Mouse (Mus musculus): ENCODE data around the gene Gabpb1. TPM values are rescaled to one million over a fixed set of nuclear protein-coding genes. Genes with fewer than 3 reads are reported as not detected.
A peak's percentile ranks its signal among the peaks of the same experiment; 100 is the strongest.

Gabpb1 gene
- 39.1 and 47.4 TPM in 2 replicates for polyA plus RNA-seq (2014; fragmentation: Nextera tagmentation; extraction: Ambion mirVana)

DNA sequence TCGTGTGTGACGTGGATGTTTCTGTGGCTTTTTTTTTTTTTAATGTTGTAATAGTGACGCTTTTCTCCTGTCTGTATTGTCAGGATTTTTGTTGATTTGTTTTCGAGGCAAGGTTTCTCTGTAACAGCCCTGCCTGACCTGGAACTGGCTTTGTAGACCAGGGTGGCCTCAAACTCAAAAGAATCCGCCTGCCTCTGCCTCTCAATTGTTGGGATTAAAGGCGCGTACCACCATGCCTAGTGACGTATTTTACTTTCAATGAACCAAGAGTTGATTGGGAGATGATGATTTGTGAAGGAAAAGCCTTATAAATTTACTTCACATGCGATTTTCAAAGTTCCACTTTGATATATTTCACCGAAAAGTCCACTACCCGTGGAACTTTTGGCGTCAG is at the start of gene Gabpb1:
Gabpb1 (minus strand) TSS at position 216 of the 394 bp plus-strand sequence.
- Histone ChIP-seq H3K4me3 (ENCODE audit: low read depth, low read length) (peak within 1 kb of the TSS; percentile 90), H3K27me3 (ENCODE audit: control insufficient read depth, insufficient read depth, low read length) (no peaks in the 10 kb centered on the region; the same call in 1 of the 2 replicates), H3K4me1 (ENCODE audit: control insufficient read depth, insufficient read depth, low read length) (peaks cover 32% of the 10 kb centered on the region), H3K9ac (replicated peaks; ENCODE audit: low read depth, low read length) (peak within 1 kb of the TSS; percentile 98), H3K27ac (ENCODE audit: low read depth, low read length) (peak within 1 kb of the TSS; percentile 100), H3K4me2 (ENCODE audit: low read depth, low read length) (peak within 1 kb of the TSS; percentile 86), H3K36me3 (ENCODE audit: control insufficient read depth, insufficient read depth, low read length) (no peaks in the 10 kb centered on the region), H3K9me3 (ENCODE audit: control insufficient read depth, low read length) (no peaks in the 10 kb centered on the region)
- WGBS, result 25% methylated on average over 12 of the region's 12 CpGs
- no peak for ATAC-seq (ENCODE audit: low read depth)

DNA sequence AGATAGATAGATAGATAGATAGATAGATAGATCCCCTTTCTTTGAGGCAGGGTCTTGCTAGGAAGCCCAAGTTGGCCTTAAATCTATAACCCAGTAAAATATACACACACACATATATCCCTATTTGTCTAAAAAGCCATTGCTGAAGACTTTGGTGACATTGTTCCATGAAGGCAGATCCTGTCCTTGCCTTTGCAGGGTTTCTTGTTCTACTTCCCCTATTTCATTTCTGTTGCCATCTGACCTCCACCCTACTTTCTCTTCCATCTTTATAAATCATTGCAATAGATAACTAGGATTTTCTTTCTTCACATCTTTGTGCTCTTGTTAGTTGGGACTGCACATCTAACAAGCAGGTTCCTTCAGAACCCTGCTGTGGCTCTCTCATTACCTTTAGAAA is 36.8 kb upstream of the Gabpb1 start:
- Histone ChIP-seq H3K4me2 (ENCODE audit: low read depth, low read length) (no peak overlapping the region), H3K9ac (replicated peaks; ENCODE audit: low read depth, low read length) (no peak overlapping the region), H3K36me3 (ENCODE audit: control insufficient read depth, insufficient read depth, low read length) (no peaks in the 10 kb centered on the region), H3K27ac (ENCODE audit: low read depth, low read length) (no peak overlapping the region), H3K9me3 (ENCODE audit: control insufficient read depth, low read length) (no peaks in the 10 kb centered on the region), H3K4me3 (ENCODE audit: low read depth, low read length) (no peak overlapping the region), H3K27me3 (ENCODE audit: control insufficient read depth, insufficient read depth, low read length) (no peaks in the 10 kb centered on the region), H3K4me1 (ENCODE audit: control insufficient read depth, insufficient read depth, low read length) (peaks cover 7% of the 10 kb centered on the region)
- no peak for ATAC-seq (ENCODE audit: low read depth)

DNA sequence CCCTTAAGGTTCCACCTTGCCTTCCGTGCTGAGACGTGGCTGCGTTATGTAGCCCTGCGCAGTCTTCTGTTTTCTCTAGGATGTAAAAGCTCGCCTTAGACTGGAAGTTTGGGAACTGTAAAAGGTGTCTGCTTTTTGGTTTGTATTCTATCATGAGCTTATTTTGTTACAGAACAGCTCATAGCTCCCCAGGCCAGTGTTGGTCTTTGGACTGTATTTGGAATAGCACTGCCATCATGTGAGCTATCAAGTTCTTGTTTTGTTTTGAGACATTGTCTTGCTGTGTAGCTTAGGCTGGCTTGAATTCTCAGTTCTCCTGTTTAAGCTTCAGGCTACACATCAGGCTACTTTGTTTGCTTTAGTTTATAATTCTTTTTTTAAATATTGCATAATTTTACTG is 36.4 kb upstream of the Gabpb1 start:
- no peaks in the 10 kb centered on the region for H3K36me3 ChIP-seq (ENCODE audit: control insufficient read depth, insufficient read depth, low read length)
- no peaks in the 10 kb centered on the region for H3K9me3 ChIP-seq (ENCODE audit: control insufficient read depth, low read length)
- no peak for ATAC-seq (ENCODE audit: low read depth)
- H3K9ac ChIP-seq (replicated peaks; ENCODE audit: low read depth, low read length), result no peak overlapping the region
- H3K4me3 ChIP-seq (ENCODE audit: low read depth, low read length), result no peak overlapping the region
- H3K4me1 ChIP-seq (ENCODE audit: control insufficient read depth, insufficient read depth, low read length), result peaks cover 9% of the 10 kb centered on the region
- H3K27me3 ChIP-seq (ENCODE audit: control insufficient read depth, insufficient read depth, low read length), result no peaks in the 10 kb centered on the region
- WGBS, result 96% methylated on average over 5 of the region's 5 CpGs
- no peak overlapping the region for H3K4me2 ChIP-seq (ENCODE audit: low read depth, low read length)
- H3K27ac ChIP-seq (ENCODE audit: low read depth, low read length), result no peak overlapping the region

DNA sequence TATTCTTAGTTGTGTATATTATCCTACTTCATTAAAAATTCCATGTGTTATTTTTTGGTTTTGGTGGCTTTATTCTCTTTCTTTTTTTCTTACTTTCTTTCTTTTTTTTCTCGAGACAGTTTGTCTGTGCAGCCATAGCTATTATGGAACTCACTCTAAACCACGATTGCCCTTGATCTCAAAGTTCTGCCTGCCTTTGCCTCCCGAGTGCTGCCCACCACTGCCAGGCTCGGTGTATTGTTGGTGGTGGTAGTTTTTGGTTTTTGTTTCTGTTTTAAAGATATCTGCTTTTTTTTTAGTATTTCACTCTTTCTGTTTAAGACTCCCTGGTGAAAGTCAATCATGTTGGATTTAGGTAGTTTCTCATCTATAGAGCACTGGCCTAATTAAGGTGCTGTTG is 32.2 kb upstream of the Gabpb1 start:
- no peaks in the 10 kb centered on the region for H3K9me3 ChIP-seq (ENCODE audit: control insufficient read depth, low read length)
- no peak overlapping the region for H3K9ac ChIP-seq (replicated peaks; ENCODE audit: low read depth, low read length)

DNA sequence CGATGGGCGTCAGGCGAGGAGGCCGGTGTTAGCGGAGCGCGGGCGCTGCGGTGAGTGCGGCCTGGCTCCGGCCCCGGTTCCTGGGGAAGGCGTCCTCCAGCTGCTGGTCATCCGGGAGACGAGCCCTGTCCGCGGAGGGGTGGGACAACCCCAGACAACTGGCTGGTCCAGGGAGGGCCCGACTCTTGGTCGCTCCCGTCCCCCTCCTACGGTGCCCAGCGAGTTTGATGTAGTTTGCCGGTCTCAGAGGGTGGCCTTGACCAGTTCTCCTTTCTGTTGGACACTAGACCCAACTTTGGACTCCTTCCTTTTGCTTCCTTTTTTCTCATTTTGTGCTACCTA is 31.3 kb upstream of the Gabpb1 start:
- peak overlapping the region; percentile 83 for H3K4me2 ChIP-seq (ENCODE audit: low read depth, low read length)
- no peaks in the 10 kb centered on the region for H3K27me3 ChIP-seq (ENCODE audit: control insufficient read depth, insufficient read depth, low read length)
- ATAC-seq (ENCODE audit: low read depth), result peak; percentile 87
- peak overlapping the region; percentile 83 for H3K27ac ChIP-seq (ENCODE audit: low read depth, low read length)
- no peaks in the 10 kb centered on the region for H3K36me3 ChIP-seq (ENCODE audit: control insufficient read depth, insufficient read depth, low read length)
- no peaks in the 10 kb centered on the region for H3K9me3 ChIP-seq (ENCODE audit: control insufficient read depth, low read length)
- H3K4me1 ChIP-seq (ENCODE audit: control insufficient read depth, insufficient read depth, low read length), result peaks cover 9% of the 10 kb centered on the region
- peak overlapping the region; percentile 83 for H3K4me3 ChIP-seq (ENCODE audit: low read depth, low read length)
- H3K9ac ChIP-seq (replicated peaks; ENCODE audit: low read depth, low read length), result peak overlapping the region; percentile 76
- WGBS, result 0% methylated on average over 18 of the region's 23 CpGs

More for the DNA sequence above, 32.2 kb upstream of the Gabpb1 start:
- Histone ChIP-seq H3K27ac (ENCODE audit: low read depth, low read length) (no peak overlapping the region), H3K4me2 (ENCODE audit: low read depth, low read length) (peak overlapping the region; percentile 83), H3K4me3 (ENCODE audit: low read depth, low read length) (no peak overlapping the region; the same call in 1 of the 2 replicates), H3K36me3 (ENCODE audit: control insufficient read depth, insufficient read depth, low read length) (no peaks in the 10 kb centered on the region), H3K4me1 (ENCODE audit: control insufficient read depth, insufficient read depth, low read length) (peaks cover 9% of the 10 kb centered on the region), H3K27me3 (ENCODE audit: control insufficient read depth, insufficient read depth, low read length) (no peaks in the 10 kb centered on the region)
- WGBS, result 91% methylated on average over 4 of the region's 4 CpGs
- ATAC-seq (ENCODE audit: low read depth), result no peak

DNA sequence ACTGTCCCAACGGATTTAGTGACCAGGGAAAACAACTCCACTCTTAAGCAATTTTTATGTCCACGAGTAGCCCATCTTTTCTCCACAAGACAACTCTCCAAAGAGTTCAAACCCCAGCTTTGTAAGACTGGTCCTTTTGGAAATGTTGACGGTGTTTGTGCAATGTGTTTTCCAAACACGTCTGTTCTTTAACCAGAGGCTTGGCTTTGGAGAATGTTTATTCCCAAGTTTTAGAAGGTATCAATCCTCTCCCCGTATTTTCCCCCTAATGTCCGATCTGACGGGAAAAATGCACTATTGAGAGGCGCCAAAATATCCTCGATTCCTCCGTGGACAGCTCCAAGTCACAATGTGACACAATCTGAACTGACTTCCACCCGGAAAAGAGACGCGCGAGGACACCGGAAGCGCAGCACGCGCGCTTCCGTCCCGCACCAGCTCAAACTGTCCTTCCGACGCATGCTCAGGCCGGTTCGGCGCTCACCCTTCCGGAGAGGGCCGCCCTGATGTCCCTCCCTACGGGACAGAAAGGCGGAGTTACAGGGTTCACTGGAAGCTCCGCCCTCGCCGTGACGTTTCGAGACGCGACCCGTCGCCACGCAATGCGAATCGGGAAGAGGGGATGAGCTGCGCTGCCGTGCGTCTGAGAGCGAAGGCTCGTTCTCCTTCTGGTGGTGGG is 30.8 kb upstream of the Gabpb1 start, which contains the start of gene Usp8:
Usp8 (plus strand) TSS at position 570 of the 679 bp plus-strand sequence.
- H3K4me2 ChIP-seq (ENCODE audit: low read depth, low read length), result peak within 1 kb of the TSS; percentile 83
- H3K4me3 ChIP-seq (ENCODE audit: low read depth, low read length), result peak within 1 kb of the TSS; percentile 83
- H3K9me3 ChIP-seq (ENCODE audit: control insufficient read depth, low read length), result no peaks in the 10 kb centered on the region
- WGBS, result 3% methylated on average over 43 of the region's 47 CpGs
- H3K27ac ChIP-seq (ENCODE audit: low read depth, low read length), result peak within 1 kb of the TSS; percentile 83
- H3K4me1 ChIP-seq (ENCODE audit: control insufficient read depth, insufficient read depth, low read length), result peaks cover 9% of the 10 kb centered on the region
- peak; percentile 100 for ATAC-seq (ENCODE audit: low read depth)
- no peaks in the 10 kb centered on the region for H3K36me3 ChIP-seq (ENCODE audit: control insufficient read depth, insufficient read depth, low read length)
- H3K27me3 ChIP-seq (ENCODE audit: control insufficient read depth, insufficient read depth, low read length), result no peaks in the 10 kb centered on the region
- peak within 1 kb of the TSS; percentile 76 for H3K9ac ChIP-seq (replicated peaks; ENCODE audit: low read depth, low read length)

DNA sequence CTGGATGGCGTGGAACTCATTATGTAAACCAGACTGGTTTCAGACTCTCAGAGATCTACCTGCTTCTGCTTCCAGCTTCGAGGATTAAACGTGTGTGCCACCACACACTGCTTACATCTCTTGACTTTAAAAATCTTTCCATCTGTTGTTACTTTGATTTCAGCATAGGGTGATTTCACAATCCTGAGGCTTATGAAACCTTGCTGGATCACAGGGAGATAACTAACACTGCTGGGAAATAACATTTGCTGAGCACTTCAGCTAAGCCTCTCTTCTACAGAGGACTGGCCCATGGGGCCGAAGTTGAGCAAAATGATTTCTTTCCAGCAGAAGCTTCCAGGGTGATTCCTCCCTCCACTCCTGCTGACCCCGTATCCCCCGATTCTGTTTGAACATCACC is 19.1 kb upstream of the Gabpb1 start:
- Histone ChIP-seq H3K9ac (replicated peaks; ENCODE audit: low read depth, low read length) (no peak overlapping the region), H3K4me2 (ENCODE audit: low read depth, low read length) (no peak overlapping the region), H3K4me3 (ENCODE audit: low read depth, low read length) (no peak overlapping the region), H3K27me3 (ENCODE audit: control insufficient read depth, insufficient read depth, low read length) (no peaks in the 10 kb centered on the region), H3K36me3 (ENCODE audit: control insufficient read depth, insufficient read depth, low read length) (no peaks in the 10 kb centered on the region), H3K4me1 (ENCODE audit: control insufficient read depth, insufficient read depth, low read length) (no peaks in the 10 kb centered on the region), H3K9me3 (ENCODE audit: control insufficient read depth, low read length) (no peaks in the 10 kb centered on the region), H3K27ac (ENCODE audit: low read depth, low read length) (no peak overlapping the region)
- WGBS, result 90% methylated on average over 6 of the region's 6 CpGs
- ATAC-seq (ENCODE audit: low read depth), result no peak

DNA sequence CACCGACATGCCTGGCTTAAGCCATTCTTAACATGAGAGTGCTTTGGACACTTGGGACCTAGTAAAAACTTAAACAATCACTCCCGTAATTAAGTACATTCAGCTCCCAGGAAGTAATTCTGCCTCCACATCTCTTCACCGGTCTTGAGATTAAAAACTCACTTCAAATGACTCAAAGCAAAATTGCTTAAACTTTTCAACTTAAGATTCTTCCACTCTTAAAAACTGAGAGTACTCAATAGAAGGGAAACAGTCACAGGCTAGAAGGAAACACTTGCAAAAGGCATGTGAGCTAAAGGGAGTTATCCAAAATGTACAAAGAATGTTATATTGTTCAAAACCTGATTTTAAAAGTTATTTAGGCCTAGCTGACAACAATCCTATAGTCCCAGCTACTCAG is 15.2 kb upstream of the Gabpb1 start:
- no peak for ATAC-seq (ENCODE audit: low read depth)
- Histone ChIP-seq H3K4me3 (ENCODE audit: low read depth, low read length) (no peak overlapping the region), H3K9ac (replicated peaks; ENCODE audit: low read depth, low read length) (no peak overlapping the region)

DNA sequence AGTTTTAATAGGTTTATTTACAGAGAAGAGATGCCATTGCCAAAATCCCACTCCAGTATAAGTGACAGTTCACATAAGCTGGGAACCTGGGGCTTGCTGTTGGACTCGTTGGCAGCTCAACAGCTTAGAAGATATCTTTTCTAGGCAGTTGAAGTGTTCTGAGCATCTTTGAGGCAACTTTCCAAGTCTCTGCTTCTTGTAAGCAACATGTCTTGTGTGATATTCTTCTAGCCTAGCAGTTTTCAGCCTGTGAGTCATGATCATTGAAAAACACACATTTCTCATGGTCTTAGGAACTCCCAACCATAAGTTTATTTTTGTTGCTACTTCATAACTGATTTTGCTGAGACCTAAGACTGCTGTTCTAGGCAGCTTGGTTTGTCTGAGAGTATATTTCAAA is 6.8 kb upstream of the Gabpb1 start:
- Histone ChIP-seq H3K9ac (replicated peaks; ENCODE audit: low read depth, low read length) (no peak overlapping the region), H3K27me3 (ENCODE audit: control insufficient read depth, insufficient read depth, low read length) (no peaks in the 10 kb centered on the region), H3K4me2 (ENCODE audit: low read depth, low read length) (no peak overlapping the region), H3K36me3 (ENCODE audit: control insufficient read depth, insufficient read depth, low read length) (no peaks in the 10 kb centered on the region), H3K9me3 (ENCODE audit: control insufficient read depth, low read length) (no peaks in the 10 kb centered on the region), H3K4me1 (ENCODE audit: control insufficient read depth, insufficient read depth, low read length) (no peaks in the 10 kb centered on the region), H3K27ac (ENCODE audit: low read depth, low read length) (no peak overlapping the region), H3K4me3 (ENCODE audit: low read depth, low read length) (no peak overlapping the region)
- WGBS, result 100% methylated on average over 1 of the region's 1 CpGs
- ATAC-seq (ENCODE audit: low read depth), result no peak

More for the DNA sequence above, 15.2 kb upstream of the Gabpb1 start:
- Histone ChIP-seq H3K4me1 (ENCODE audit: control insufficient read depth, insufficient read depth, low read length) (no peaks in the 10 kb centered on the region), H3K27me3 (ENCODE audit: control insufficient read depth, insufficient read depth, low read length) (no peaks in the 10 kb centered on the region), H3K36me3 (ENCODE audit: control insufficient read depth, insufficient read depth, low read length) (no peaks in the 10 kb centered on the region), H3K9me3 (ENCODE audit: control insufficient read depth, low read length) (no peaks in the 10 kb centered on the region), H3K4me2 (ENCODE audit: low read depth, low read length) (no peak overlapping the region), H3K27ac (ENCODE audit: low read depth, low read length) (no peak overlapping the region)
- WGBS, result 84% methylated on average over 3 of the region's 3 CpGs
